Mouse (Mus musculus): ENCODE results near the gene Gm28042. TPM values are rescaled to one million over a fixed set of nuclear protein-coding genes. Genes with fewer than 3 reads are reported as not detected.

Gene Gm28042
- polyA plus RNA-seq, 1 experiment: 0.01 TPM

DNA sequence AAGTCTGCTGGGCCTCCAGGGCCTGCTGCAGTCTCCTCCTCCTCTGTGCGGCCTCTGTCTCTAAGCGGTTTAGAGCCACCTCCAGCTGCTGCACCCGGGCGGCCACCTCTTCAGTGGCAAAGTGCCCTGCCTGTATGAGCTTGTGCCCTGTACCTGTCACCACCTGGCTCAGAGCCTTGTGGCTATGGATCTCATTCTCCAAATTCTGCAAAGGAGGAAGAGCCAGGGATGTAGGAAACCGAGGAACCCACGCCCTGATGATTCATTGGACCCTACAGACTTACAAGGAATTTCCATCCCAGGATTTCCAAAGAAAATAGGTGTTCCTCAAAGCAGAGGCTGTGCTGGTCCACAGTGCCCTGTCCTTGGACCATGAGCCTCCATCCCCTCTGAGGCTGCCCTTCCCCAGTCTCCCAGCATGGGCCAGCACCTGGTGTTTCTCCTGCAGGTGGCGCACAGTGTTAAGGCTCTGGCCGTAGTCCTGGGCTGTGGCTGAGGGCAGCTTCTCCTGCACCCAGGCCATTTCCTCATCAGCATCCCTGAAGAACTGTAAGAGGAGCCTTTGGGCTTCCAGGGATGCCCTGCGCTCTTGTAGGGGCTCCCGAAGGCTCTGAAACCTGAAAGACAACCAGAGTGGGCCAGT lies 22.5 kb downstream of the Gm28042 start:
- Histone ChIP-seq H3K4me3 (replicated peaks) (no peak overlapping the region), H3K4me1 (ENCODE audit: control insufficient read depth) (peaks cover under 1% of the 10 kb centered on the region; the same call in 1 of the 2 replicates), H3K36me3 (ENCODE audit: control insufficient read depth) (no peaks in the 10 kb centered on the region), H3K27me3 (ENCODE audit: control insufficient read depth) (no peaks in the 10 kb centered on the region), H3K9me3 (ENCODE audit: control insufficient read depth, low read length) (no peaks in the 10 kb centered on the region)
- TF ChIP-seq GATA1 (IDR thresholded peaks at IDR 0.05; ENCODE audit: low read length) (no peak), TAL1 (IDR thresholded peaks at IDR 0.05; ENCODE audit: low read length) (no peak)

- Histone ChIP-seq H3K36me3 (ENCODE audit: control insufficient read depth) (no peaks in the 10 kb centered on the region), H3K9me3 (ENCODE audit: control insufficient read depth, low read length) (no peaks in the 10 kb centered on the region), H3K27me3 (ENCODE audit: control insufficient read depth) (no peaks in the 10 kb centered on the region), H3K4me1 (ENCODE audit: control insufficient read depth) (no peaks in the 10 kb centered on the region), H3K4me3 (replicated peaks) (no peak overlapping the region)
- TF ChIP-seq GATA1 (IDR thresholded peaks at IDR 0.05; ENCODE audit: low read length): no peak
- no peak for TF ChIP-seq TAL1 (IDR thresholded peaks at IDR 0.05; ENCODE audit: low read length)
Observed at GRCm38 (mm10) chr2:120051405-120051804, 24.1 kb downstream of the Gm28042 start.

- TF ChIP-seq TAL1 (IDR thresholded peaks at IDR 0.05; ENCODE audit: low read length): no peak
- no peak for TF ChIP-seq GATA1 (IDR thresholded peaks at IDR 0.05; ENCODE audit: low read length)
- no peaks in the 10 kb centered on the region for H3K4me1 ChIP-seq (ENCODE audit: control insufficient read depth)
- no peaks in the 10 kb centered on the region for H3K36me3 ChIP-seq (ENCODE audit: control insufficient read depth)
- no peak overlapping the region for H3K4me3 ChIP-seq (replicated peaks)
- H3K9me3 ChIP-seq (ENCODE audit: control insufficient read depth, low read length): no peaks in the 10 kb centered on the region
- H3K27me3 ChIP-seq (ENCODE audit: control insufficient read depth): no peaks in the 10 kb centered on the region
Observed at GRCm38 (mm10) chr2:120054771-120055552, 27.7 kb downstream of the Gm28042 start.

GRCm38 (mm10) chr2:120055923-120056322 lies 28.6 kb downstream of the Gm28042 start:
- no peak overlapping the region for H3K4me3 ChIP-seq (replicated peaks)
- H3K9me3 ChIP-seq (ENCODE audit: control insufficient read depth, low read length): no peaks in the 10 kb centered on the region
- H3K27me3 ChIP-seq (ENCODE audit: control insufficient read depth): no peaks in the 10 kb centered on the region

DNA sequence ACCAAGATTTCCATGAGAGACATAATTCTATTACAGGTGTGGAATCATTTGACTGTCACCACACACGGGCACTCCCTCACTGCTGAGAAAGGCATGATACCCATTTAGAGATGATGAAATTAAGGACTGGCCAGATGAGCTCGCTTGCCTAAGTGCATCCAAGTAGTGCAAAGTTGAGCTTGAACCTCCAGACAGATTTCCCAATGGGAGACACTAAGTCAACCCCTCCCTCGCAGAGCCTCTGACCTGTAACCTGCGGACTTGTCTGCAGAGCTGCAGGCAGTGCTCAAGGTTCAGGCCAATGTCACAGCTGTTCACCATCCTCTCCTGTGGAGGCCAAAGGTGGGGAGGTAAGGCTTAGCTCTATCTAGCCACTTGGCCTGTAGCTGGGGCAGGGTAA lies 31.5 kb downstream of the Gm28042 start:
- no peak for TF ChIP-seq TAL1 (IDR thresholded peaks at IDR 0.05; ENCODE audit: low read length)
- no peak for TF ChIP-seq GATA1 (IDR thresholded peaks at IDR 0.05; ENCODE audit: low read length)
- no peaks in the 10 kb centered on the region for H3K9me3 ChIP-seq (ENCODE audit: control insufficient read depth, low read length)
- no peaks in the 10 kb centered on the region for H3K4me1 ChIP-seq (ENCODE audit: control insufficient read depth)
- H3K36me3 ChIP-seq (ENCODE audit: control insufficient read depth): no peaks in the 10 kb centered on the region
- H3K4me3 ChIP-seq (replicated peaks): no peak overlapping the region
- H3K27me3 ChIP-seq (ENCODE audit: control insufficient read depth): no peaks in the 10 kb centered on the region

More at GRCm38 (mm10) chr2:120055923-120056322, 28.6 kb downstream of the Gm28042 start:
- H3K36me3 ChIP-seq (ENCODE audit: control insufficient read depth): no peaks in the 10 kb centered on the region
- no peaks in the 10 kb centered on the region for H3K4me1 ChIP-seq (ENCODE audit: control insufficient read depth)
- TF ChIP-seq GATA1 (IDR thresholded peaks at IDR 0.05; ENCODE audit: low read length): no peak
- no peak for TF ChIP-seq TAL1 (IDR thresholded peaks at IDR 0.05; ENCODE audit: low read length)

DNA sequence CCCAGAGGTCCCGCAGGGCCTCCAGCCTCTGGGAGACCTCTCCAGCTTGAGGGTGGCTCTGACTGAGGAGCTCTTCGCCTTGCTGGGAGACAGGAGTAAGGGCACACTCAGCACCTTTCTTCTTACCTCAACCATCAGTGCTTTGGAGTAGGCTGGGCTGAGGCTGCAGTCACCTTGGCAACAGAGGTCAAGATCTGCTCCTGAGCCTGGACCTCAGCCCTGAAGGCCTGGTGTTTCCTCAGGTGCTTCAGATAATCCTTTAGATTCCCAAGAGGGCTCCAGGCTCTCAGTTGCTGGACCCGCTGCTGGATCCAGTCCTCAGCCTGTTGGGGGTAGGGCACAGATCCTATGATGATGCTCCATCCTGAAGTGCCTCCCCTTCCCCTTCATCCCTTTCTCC lies 32.2 kb downstream of the Gm28042 start:
- Histone ChIP-seq H3K9me3 (ENCODE audit: control insufficient read depth, low read length) (no peaks in the 10 kb centered on the region), H3K27me3 (ENCODE audit: control insufficient read depth) (no peaks in the 10 kb centered on the region), H3K36me3 (ENCODE audit: control insufficient read depth) (no peaks in the 10 kb centered on the region)

DNA sequence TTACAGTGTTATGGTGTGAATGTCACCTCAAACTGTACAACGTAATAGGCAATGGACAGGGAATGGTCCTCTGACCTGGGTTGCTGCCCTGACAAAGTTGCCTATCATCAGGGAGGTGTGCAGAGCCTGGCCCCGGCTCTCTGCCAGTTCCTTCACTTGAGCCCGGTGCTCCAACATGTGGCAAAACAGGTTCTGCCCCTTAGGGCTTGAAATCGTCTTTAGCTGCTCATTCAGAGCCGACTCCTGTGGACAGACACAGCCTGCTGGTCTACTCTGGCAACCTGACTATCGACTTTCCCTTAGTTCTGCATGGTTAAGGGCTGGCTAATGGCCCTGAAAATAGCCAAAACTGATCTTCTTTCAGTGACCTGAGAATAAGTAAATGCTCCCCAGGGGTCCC lies 32.9 kb downstream of the Gm28042 start:
- H3K4me3 ChIP-seq (replicated peaks): no peak overlapping the region
- no peaks in the 10 kb centered on the region for H3K4me1 ChIP-seq (ENCODE audit: control insufficient read depth)
- H3K36me3 ChIP-seq (ENCODE audit: control insufficient read depth): no peaks in the 10 kb centered on the region
- TF ChIP-seq GATA1 (IDR thresholded peaks at IDR 0.05; ENCODE audit: low read length) (no peak), TAL1 (IDR thresholded peaks at IDR 0.05; ENCODE audit: low read length) (no peak)
- H3K27me3 ChIP-seq (ENCODE audit: control insufficient read depth): no peaks in the 10 kb centered on the region
- H3K9me3 ChIP-seq (ENCODE audit: control insufficient read depth, low read length): no peaks in the 10 kb centered on the region

More for the DNA sequence above, 32.2 kb downstream of the Gm28042 start:
- no peak overlapping the region for H3K4me3 ChIP-seq (replicated peaks)
- no peak for TF ChIP-seq GATA1 (IDR thresholded peaks at IDR 0.05; ENCODE audit: low read length)
- no peak for TF ChIP-seq TAL1 (IDR thresholded peaks at IDR 0.05; ENCODE audit: low read length)
- H3K4me1 ChIP-seq (ENCODE audit: control insufficient read depth): no peaks in the 10 kb centered on the region

GRCm38 (mm10) chr2:120060651-120061050 lies 33.4 kb downstream of the Gm28042 start:
- no peak for TF ChIP-seq GATA1 (IDR thresholded peaks at IDR 0.05; ENCODE audit: low read length)
- H3K27me3 ChIP-seq (ENCODE audit: control insufficient read depth): no peaks in the 10 kb centered on the region
- no peaks in the 10 kb centered on the region for H3K36me3 ChIP-seq (ENCODE audit: control insufficient read depth)
- no peaks in the 10 kb centered on the region for H3K9me3 ChIP-seq (ENCODE audit: control insufficient read depth, low read length)
- no peaks in the 10 kb centered on the region for H3K4me1 ChIP-seq (ENCODE audit: control insufficient read depth)
- no peak overlapping the region for H3K4me3 ChIP-seq (replicated peaks)

DNA sequence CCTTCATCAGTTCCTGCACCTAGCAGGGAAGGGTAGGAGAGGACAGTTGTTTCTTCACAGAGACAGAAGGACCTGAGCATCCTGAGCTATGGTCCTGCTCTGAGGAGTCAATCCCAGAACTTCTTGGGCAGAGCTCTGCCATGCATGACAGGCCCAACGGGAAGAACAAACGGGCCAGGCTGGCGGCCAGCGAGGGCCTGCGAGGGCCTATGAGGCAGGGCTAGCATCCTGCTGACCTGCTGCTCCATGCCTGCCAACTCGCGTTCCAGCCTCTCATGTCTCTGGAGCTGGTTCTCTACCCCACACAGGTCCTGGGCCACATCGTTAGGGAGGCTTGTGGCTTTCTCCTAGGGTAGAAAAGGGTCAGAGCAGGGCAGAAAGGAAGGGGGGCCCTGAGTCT lies 35.0 kb downstream of the Gm28042 start:
- Histone ChIP-seq H3K9me3 (ENCODE audit: control insufficient read depth, low read length) (no peaks in the 10 kb centered on the region), H3K4me3 (replicated peaks) (no peak overlapping the region), H3K36me3 (ENCODE audit: control insufficient read depth) (no peaks in the 10 kb centered on the region), H3K4me1 (ENCODE audit: control insufficient read depth) (no peaks in the 10 kb centered on the region), H3K27me3 (ENCODE audit: control insufficient read depth) (no peaks in the 10 kb centered on the region)
- no peak for TF ChIP-seq TAL1 (IDR thresholded peaks at IDR 0.05; ENCODE audit: low read length)
- TF ChIP-seq GATA1 (IDR thresholded peaks at IDR 0.05; ENCODE audit: low read length): no peak
